Mouse (Mus musculus) bone marrow, adult 2 months (tissue): ENCODE data around the gene Rnf17.

Experiments
- CTCF ChIP-seq: fragments of 200-500 bp; IDR thresholded peaks from 2 replicates; pipeline ENCODE4 v1.5.1; 2011; ENCODE audit warnings: low read length, control low read depth; ENCODE audit not compliant: control insufficient read depth, insufficient read depth
- POLR2A ChIP-seq: fragments of 200-500 bp; IDR thresholded peaks from 2 replicates; pipeline ENCODE4 v1.6.1; 2011; ENCODE audit warnings: low read depth, mild to moderate bottlenecking, control low read depth, low read length, borderline replicate concordance; ENCODE audit not compliant: control insufficient read depth

GRCm38 (mm10) chr14:56567476-56567875 is 165.1 kb downstream of the Rnf17 start:
- no peak for TF ChIP-seq POLR2A
- TF ChIP-seq CTCF, result no peak
